Mouse (Mus musculus) embryonic fibroblast, embryonic 13.5 days (primary cell): ENCODE measurements around the gene Anapc13.

ENCODE experiments used
- CTCF ChIP-seq: IDR thresholded peaks from 2 replicates; pipeline ENCODE4 v1.5.1; 2011; ENCODE audit warnings: mild to moderate bottlenecking, control low read depth, low read length, moderate library complexity, borderline replicate concordance; ENCODE audit not compliant: insufficient read depth
- POLR2A ChIP-seq: IDR thresholded peaks from 2 replicates; pipeline ENCODE4 v1.6.1; 2011; ENCODE audit warnings: low read depth, mild to moderate bottlenecking, control low read depth, low read length, moderate library complexity

- TF ChIP-seq CTCF (no peak), POLR2A (no peak)
Observed at GRCm38 (mm10) chr9:102631589-102632147, 5.6 kb downstream of the Anapc13 start.
